Mouse (Mus musculus): ENCODE results near the gene Gpr153. TPM values are rescaled to one million over a fixed set of nuclear protein-coding genes. Genes with fewer than 3 reads are reported as not detected.

The Gpr153 gene
- total RNA-seq, 2 experiments from 2014 or later: 28.6 to 31.1 TPM

GRCm38 (mm10) chr4:152312186-152312585, 38.2 kb downstream of the Gpr153 start:
- intact Hi-C loops (cut with DNase I): no loop called here
- DNase-seq: no peak

GRCm38 (mm10) chr4:152313211-152313632, 39.2 kb downstream of the Gpr153 start:
- DNase-seq: no peak
- intact Hi-C loops (cut with DNase I): no loop called here

GRCm38 (mm10) chr4:152313934-152314333, 39.9 kb downstream of the Gpr153 start:
- intact Hi-C loops (cut with DNase I): no loop called here
- DNase-seq: peak; percentile 65

GRCm38 (mm10) chr4:152315498-152316213, 41.6 kb downstream of the Gpr153 start:
- no peak for DNase-seq
- intact Hi-C loops (cut with DNase I): no loop called here

- DNase-seq: peak; percentile 43
- intact Hi-C loops (cut with DNase I): no loop called here
These were observed 43.6 kb downstream of the Gpr153 start for GRCm38 (mm10) chr4:152317631-152318033.

- intact Hi-C loops (cut with DNase I): no loop called here
- peak; percentile 47 for DNase-seq
These were observed 44.6 kb downstream of the Gpr153 start, which contains the start of gene Rnf207 for GRCm38 (mm10) chr4:152318517-152319234. TSS of gene Rnf207 (minus strand) at chr4:152318993.

GRCm38 (mm10) chr4:152321464-152321863, 47.4 kb downstream of the Gpr153 start:
- DNase-seq: no peak
- intact Hi-C loops (cut with DNase I): no loop called here

- intact Hi-C loops (cut with DNase I): no loop called here
- DNase-seq: no peak
These were observed 50.9 kb downstream of the Gpr153 start for GRCm38 (mm10) chr4:152324641-152325562.

GRCm38 (mm10) chr4:152325574-152326411, 51.8 kb downstream of the Gpr153 start, which contains the start of gene Rpl22:
TSS of gene Rpl22 (plus strand) at chr4:152325742.
- intact Hi-C loops (cut with DNase I): no loop called here
- DNase-seq: peak; percentile 93

- no peak for DNase-seq
- intact Hi-C loops (cut with DNase I): no loop called here
These were observed 52.5 kb downstream of the Gpr153 start for GRCm38 (mm10) chr4:152326543-152326942.

- intact Hi-C loops (cut with DNase I): no loop called here
- DNase-seq: peak; percentile 58
These were observed 54.7 kb downstream of the Gpr153 start for GRCm38 (mm10) chr4:152328691-152329090.

- peak; percentile 78 for DNase-seq
- intact Hi-C loops (cut with DNase I): no loop called here
These were observed 58.9 kb downstream of the Gpr153 start for GRCm38 (mm10) chr4:152332952-152333351.

GRCm38 (mm10) chr4:152333587-152333986, 59.6 kb downstream of the Gpr153 start:
- intact Hi-C loops (cut with DNase I): no loop called here
- DNase-seq: no peak

Other genes starting within 250 kb of the Gpr153 start
- 10 to 100 TPM; 17.4 to 17.6 TPM for gene Zbtb48, start 246.6 kb upstream of the Gpr153 start, total RNA-seq (2021)
- gene Tas1r1, start 235.7 kb upstream of the Gpr153 start, total RNA-seq (2021): under 1 TPM; 0.56 to 0.83 TPM
- gene Nol9, start 234.9 kb upstream of the Gpr153 start, total RNA-seq (2021): 10 to 100 TPM; 32.0 to 33.1 TPM
- gene Plekhg5, start 201.7 kb upstream of the Gpr153 start, total RNA-seq (2021): 10 to 100 TPM; 21.2 to 25.7 TPM
- 1 to 10 TPM; 2.3 to 2.6 TPM for gene Tnfrsf25, start 158.3 kb upstream of the Gpr153 start, total RNA-seq (2021)
- gene Espn, start 121.9 kb upstream of the Gpr153 start, total RNA-seq (2021): under 1 TPM in 1 of 2 experiments, not detected in 1; 0.46 TPM
- gene Hes2, start 115.4 kb upstream of the Gpr153 start, total RNA-seq (2021): not detected
- 100 to 1,000 TPM; 349 to 380 TPM for gene Acot7, start 96.1 kb upstream of the Gpr153 start, total RNA-seq (2021)
- gene Hes3, start 17.4 kb downstream of the Gpr153 start, total RNA-seq (2021): under 1 TPM in 1 of 2 experiments, not detected in 1; 0.20 TPM
- gene Icmt, start 23.0 kb downstream of the Gpr153 start, total RNA-seq (2021): 10 to 100 TPM; 22.8 to 23.4 TPM
- 1 to 10 TPM; 3.0 to 3.8 TPM for gene Rnf207, start 44.8 kb downstream of the Gpr153 start, total RNA-seq (2021)
- 100 to 1,000 TPM; 335 to 363 TPM for gene Rpl22, start 51.5 kb downstream of the Gpr153 start, total RNA-seq (2021)
- 100 to 1,000 TPM; 185 to 191 TPM for gene Chd5, start 64.4 kb downstream of the Gpr153 start, total RNA-seq (2021)
- 10 to 100 TPM; 10.5 to 12.1 TPM for gene Nphp4, start 202.5 kb downstream of the Gpr153 start, total RNA-seq (2021)
- 10 to 100 TPM; 35.0 to 43.6 TPM for gene Kcnab2, start 203.6 kb downstream of the Gpr153 start, total RNA-seq (2021)

Measured in left cerebral cortex, postnatal 4 days (tissue).